Mouse (Mus musculus): ENCODE measurements around the gene Hoxc4.

Gene Hoxc4

GRCm38 (mm10) chr15:103018636-103019035 lies at the start of gene Hoxc4:
TSS of gene Hoxc4 (plus strand) at chr15:103018934.
- no peak for DNase-seq (ENCODE audit: low spot score in 2 of 2)

GRCm38 (mm10) chr15:102969296-102969695 lies 49.4 kb upstream of the Hoxc4 start:
- no peak for DNase-seq (ENCODE audit: low spot score in 2 of 2)

GRCm38 (mm10) chr15:102970740-102971139 lies 48.0 kb upstream of the Hoxc4 start:
- no peak for DNase-seq (ENCODE audit: low spot score in 2 of 2)

- no peak for DNase-seq (ENCODE audit: low spot score in 2 of 2)
Measured at GRCm38 (mm10) chr15:102972254-102972653, 46.5 kb upstream of the Hoxc4 start.

- DNase-seq (ENCODE audit: low spot score in 2 of 2): no peak
Measured at GRCm38 (mm10) chr15:102972753-102973152, 46.0 kb upstream of the Hoxc4 start.

- no peak for DNase-seq (ENCODE audit: low spot score in 2 of 2)
Measured at GRCm38 (mm10) chr15:102975034-102975433, 43.7 kb upstream of the Hoxc4 start.

GRCm38 (mm10) chr15:102975688-102976111 lies 43.0 kb upstream of the Hoxc4 start:
- DNase-seq (ENCODE audit: low spot score in 2 of 2): no peak

GRCm38 (mm10) chr15:102976171-102976570 lies 42.6 kb upstream of the Hoxc4 start, which contains the start of gene Hoxc9:
TSS of gene Hoxc9 (plus strand) at chr15:102976439.
- DNase-seq (ENCODE audit: low spot score in 2 of 2): no peak

- no peak for DNase-seq (ENCODE audit: low spot score in 2 of 2)
Measured at GRCm38 (mm10) chr15:102976631-102977422, 41.9 kb upstream of the Hoxc4 start.

- no peak for DNase-seq (ENCODE audit: low spot score in 2 of 2)
Measured at GRCm38 (mm10) chr15:102977423-102977974, 41.2 kb upstream of the Hoxc4 start.

GRCm38 (mm10) chr15:102978615-102979515 lies 39.9 kb upstream of the Hoxc4 start:
- no peak for DNase-seq (ENCODE audit: low spot score in 2 of 2)

GRCm38 (mm10) chr15:102979936-102980335 lies 38.8 kb upstream of the Hoxc4 start:
- no peak for DNase-seq (ENCODE audit: low spot score in 2 of 2)

- DNase-seq (ENCODE audit: low spot score in 2 of 2): no peak
Measured at GRCm38 (mm10) chr15:102980352-102980751, 38.4 kb upstream of the Hoxc4 start.

GRCm38 (mm10) chr15:102980912-102981311 lies 37.8 kb upstream of the Hoxc4 start:
- no peak for DNase-seq (ENCODE audit: low spot score in 2 of 2)

- no peak for DNase-seq (ENCODE audit: low spot score in 2 of 2)
Measured at GRCm38 (mm10) chr15:102981379-102982288, 37.1 kb upstream of the Hoxc4 start.

GRCm38 (mm10) chr15:102983716-102984115 lies 35.0 kb upstream of the Hoxc4 start:
- no peak for DNase-seq (ENCODE audit: low spot score in 2 of 2)

GRCm38 (mm10) chr15:102984521-102984920 lies 34.2 kb upstream of the Hoxc4 start:
- DNase-seq (ENCODE audit: low spot score in 2 of 2): no peak

- DNase-seq (ENCODE audit: low spot score in 2 of 2): no peak
Measured at GRCm38 (mm10) chr15:102984925-102985324, 33.8 kb upstream of the Hoxc4 start.

GRCm38 (mm10) chr15:102987124-102987833 lies 31.5 kb upstream of the Hoxc4 start:
- DNase-seq (ENCODE audit: low spot score in 2 of 2): peak; percentile 77 to 89

- DNase-seq (ENCODE audit: low spot score in 2 of 2): no peak
Measured at GRCm38 (mm10) chr15:102988078-102988477, 30.7 kb upstream of the Hoxc4 start.

All from heart, adult 9 months (tissue).